Mouse (Mus musculus) small intestine, adult 2 months (tissue): ENCODE measurements around the gene Ccpg1os. TPM values are rescaled to one million over a fixed set of nuclear protein-coding genes. Genes with fewer than 3 reads are reported as not detected.

Experiments used
- H3K27ac ChIP-seq: fragments of 200-500 bp; 2 replicates; pipeline ENCODE4 v1.5.1; 2012; ENCODE audit warnings: low read depth, low read length, control low read depth, inconsistent platforms; ENCODE audit not compliant: insufficient read depth
- H3K27me3 ChIP-seq: fragments of 200-500 bp; 2 replicates; pipeline ENCODE4 v1.6.1; 2012; ENCODE audit warnings: mild to moderate bottlenecking, moderate library complexity, low read length, inconsistent platforms; ENCODE audit not compliant: control insufficient read depth, insufficient read depth
- H3K36me3 ChIP-seq: fragments of 200-500 bp; 2 replicates; pipeline ENCODE4 v1.6.1; 2012; ENCODE audit warnings: mild to moderate bottlenecking, low read length, control low read depth, inconsistent platforms; ENCODE audit not compliant: control insufficient read depth, insufficient read depth
- H3K4me1 ChIP-seq: fragments of 200-500 bp; 2 replicates; pipeline ENCODE4 v1.6.1; 2012; ENCODE audit warnings: low read length, inconsistent platforms, mixed read lengths; ENCODE audit not compliant: control insufficient read depth, insufficient read depth, insufficient read length
- H3K4me3 ChIP-seq: fragments of 200-500 bp; 2 replicates; pipeline ENCODE4 v1.5.1; 2012; ENCODE audit warnings: low read depth, mild to moderate bottlenecking, control low read depth, inconsistent platforms, low read length, moderate library complexity
- CTCF ChIP-seq: fragments of 200-500 bp; IDR thresholded peaks from 2 replicates; pipeline ENCODE4 v1.5.1; 2012; ENCODE audit warnings: low read depth, mild to moderate bottlenecking, control low read depth, inconsistent platforms, low read length, moderate library complexity, mixed read lengths; ENCODE audit not compliant: insufficient replicate concordance, insufficient read length; ENCODE audit errors: extremely low read depth
- POLR2A ChIP-seq: fragments of 200-500 bp; IDR thresholded peaks from 2 replicates; pipeline ENCODE4 v1.6.1; 2012; ENCODE audit warnings: low read depth, mild to moderate bottlenecking, control low read depth, inconsistent platforms, low read length, moderate library complexity
- WGBS: fragments of 180-500 bp; shearing (Covaris S2); methylation state at CpG from one replicate; pipeline ENCODE4 v1.1.7; 2018; 5-methylcytosine and 5-hydroxymethylcytosine counted together
- polyA plus RNA-seq: library from polyadenylated mRNA; depleted of rRNA; stranded (reverse); fragments of >200 nt; gene quantifications from 2 replicates; pipeline ENCODE4 v1.2.3, GENCODE M21; 2012; rRNA removed

Ccpg1os gene
- 0.67 and 2.7 TPM in 2 replicates for polyA plus RNA-seq

GRCm38 (mm10) chr9:72985250-72986220 is at the start of gene Ccpg1os, which contains the start of gene Ccpg1:
Gene Ccpg1os (minus strand): TSS chr9:72985382.
Gene Ccpg1 (plus strand): TSS chr9:72985429.
- TF ChIP-seq POLR2A (peak; percentile 81; the same call in 1 of the 2 replicates), CTCF (no peak)
- Histone ChIP-seq H3K36me3 (no peaks in the 10 kb centered on the region), H3K27ac (peak within 1 kb of the TSS; percentile 66), H3K4me1 (no peaks in the 10 kb centered on the region; the same call in 1 of the 2 replicates), H3K4me3 (peak within 1 kb of the TSS; percentile 89), H3K27me3 (no peaks in the 10 kb centered on the region)
- WGBS: under 1% methylated on average over 88 of the region's 88 CpGs

GRCm38 (mm10) chr9:73033406-73033805 is 48.2 kb upstream of the Ccpg1os start:
- H3K4me1 ChIP-seq: no peaks in the 10 kb centered on the region
- 92% methylated on average over 1 of the region's 1 CpGs for WGBS
- TF ChIP-seq CTCF: peak; percentile 25; the same call in 1 of the 2 replicates
- TF ChIP-seq POLR2A: no peak
- no peak overlapping the region for H3K4me3 ChIP-seq
- no peaks in the 10 kb centered on the region for H3K27me3 ChIP-seq
- H3K27ac ChIP-seq: no peak overlapping the region
- H3K36me3 ChIP-seq: peaks cover 17% of the 10 kb centered on the region

GRCm38 (mm10) chr9:73031421-73031820 is 46.2 kb upstream of the Ccpg1os start:
- H3K27ac ChIP-seq: no peak overlapping the region
- 76% methylated on average over 4 of the region's 4 CpGs for WGBS
- H3K27me3 ChIP-seq: no peaks in the 10 kb centered on the region
- peaks cover 17% of the 10 kb centered on the region for H3K36me3 ChIP-seq
- H3K4me3 ChIP-seq: no peak overlapping the region
- no peak for TF ChIP-seq POLR2A
- no peak for TF ChIP-seq CTCF
- no peaks in the 10 kb centered on the region for H3K4me1 ChIP-seq

DNA sequence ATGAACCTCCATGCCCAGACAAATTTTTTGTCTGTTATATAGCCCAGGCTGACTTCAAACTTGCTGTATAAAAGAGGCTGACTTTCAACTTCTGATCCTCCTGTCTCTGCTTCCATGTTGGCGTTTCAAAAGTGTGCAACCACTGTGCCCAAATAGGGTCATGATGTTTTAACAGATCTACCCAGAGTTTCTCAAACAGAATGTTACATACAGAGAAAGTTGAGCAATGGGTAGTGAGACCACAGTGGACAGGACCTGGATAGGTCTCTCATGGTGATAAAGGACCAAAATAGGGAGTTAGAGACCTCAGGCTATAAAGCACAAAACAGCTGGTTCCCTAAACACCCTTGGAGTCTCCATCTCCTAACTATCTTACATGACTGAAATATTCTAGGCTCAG is 45.3 kb upstream of the Ccpg1os start:
- Histone ChIP-seq H3K4me1 (no peaks in the 10 kb centered on the region), H3K4me3 (no peak overlapping the region), H3K27ac (no peak overlapping the region), H3K36me3 (peaks cover 18% of the 10 kb centered on the region), H3K27me3 (no peaks in the 10 kb centered on the region)
- TF ChIP-seq CTCF (no peak), POLR2A (no peak)
- WGBS: 86% methylated on average over 1 of the region's 1 CpGs

DNA sequence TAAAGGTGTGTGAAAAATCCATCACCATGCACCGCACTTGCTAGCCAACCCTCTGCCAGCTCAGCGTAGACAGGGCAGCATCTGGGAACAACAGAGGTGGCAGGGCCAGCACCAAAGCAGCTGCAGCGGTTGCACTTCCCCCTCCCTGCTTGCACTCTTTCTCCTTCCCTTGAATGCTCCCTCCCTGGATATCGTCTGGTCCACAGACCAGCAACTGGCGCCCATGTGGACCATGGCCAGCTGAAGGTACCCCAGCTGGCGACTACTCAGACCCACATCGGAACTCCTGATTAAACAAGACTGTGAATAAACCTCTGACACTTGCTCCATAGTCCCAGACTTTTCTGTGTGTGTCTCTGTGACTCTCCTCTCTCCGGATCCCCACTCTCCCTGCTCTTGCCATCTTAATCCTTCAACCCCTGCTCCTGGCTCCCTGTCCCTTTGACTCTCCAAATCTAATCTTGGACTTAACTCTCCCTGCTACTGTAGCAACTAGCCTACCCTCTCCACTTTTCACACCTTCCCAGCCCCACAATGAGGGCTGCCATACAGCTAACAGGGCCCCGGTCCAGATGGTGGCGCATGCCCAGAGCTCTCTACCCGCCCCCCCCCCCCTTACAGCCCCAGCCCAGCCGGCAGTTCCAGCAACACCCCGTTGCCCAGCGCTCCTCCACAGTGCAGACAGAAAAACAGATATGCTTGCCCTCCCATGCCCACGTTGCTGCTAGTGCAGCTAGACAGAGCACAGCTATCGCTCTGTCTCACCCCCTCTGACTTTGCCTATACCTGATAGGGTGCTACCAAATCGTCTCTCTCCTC is 40.8 kb upstream of the Ccpg1os start:
- Histone ChIP-seq H3K27ac (no peak overlapping the region), H3K4me3 (no peak overlapping the region), H3K4me1 (no peaks in the 10 kb centered on the region), H3K27me3 (no peaks in the 10 kb centered on the region), H3K36me3 (peaks cover 21% of the 10 kb centered on the region)
- 65% methylated on average over 17 of the region's 17 CpGs for WGBS
- TF ChIP-seq POLR2A: no peak
- no peak for TF ChIP-seq CTCF

- WGBS: 89% methylated on average over 5 of the region's 5 CpGs
- no peak overlapping the region for H3K4me3 ChIP-seq
- TF ChIP-seq CTCF: no peak
- H3K27ac ChIP-seq: no peak overlapping the region
- H3K27me3 ChIP-seq: no peaks in the 10 kb centered on the region
- H3K4me1 ChIP-seq: no peaks in the 10 kb centered on the region
- peaks cover 43% of the 10 kb centered on the region for H3K36me3 ChIP-seq
These were observed 35.5 kb upstream of the Ccpg1os start for GRCm38 (mm10) chr9:73020566-73021097.

DNA sequence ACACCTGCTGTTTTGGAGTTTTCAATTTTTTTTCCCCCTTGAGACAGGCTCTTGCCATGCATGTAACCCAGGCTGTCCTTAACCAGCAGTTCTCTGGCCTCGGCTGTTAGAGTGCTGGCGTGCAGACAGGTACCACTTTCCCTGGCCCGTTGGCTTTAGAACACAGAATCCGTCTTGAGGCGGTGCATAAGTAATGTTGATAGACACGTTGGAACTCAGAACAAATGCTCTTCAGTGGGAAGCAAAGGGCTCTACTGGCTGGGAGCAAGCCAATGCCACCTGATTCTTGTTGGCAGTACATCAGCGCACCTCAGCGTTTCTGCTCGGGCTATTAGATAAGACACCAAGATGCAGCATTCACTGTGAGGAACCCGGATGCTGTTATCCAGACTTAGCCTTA is 34.7 kb upstream of the Ccpg1os start:
- WGBS: 86% methylated on average over 10 of the region's 10 CpGs
- no peak overlapping the region for H3K4me3 ChIP-seq
- peaks cover 47% of the 10 kb centered on the region for H3K36me3 ChIP-seq
- H3K27me3 ChIP-seq: no peaks in the 10 kb centered on the region
- H3K27ac ChIP-seq: no peak overlapping the region
- no peak for TF ChIP-seq CTCF
- TF ChIP-seq POLR2A: no peak
- H3K4me1 ChIP-seq: no peaks in the 10 kb centered on the region
